Mouse (Mus musculus) thymus, adult 2 months (tissue): ENCODE measurements around the gene Angptl1.

Source experiments
- CTCF ChIP-seq: fragments of 200-500 bp; IDR thresholded peaks from 2 replicates; pipeline ENCODE4 v1.5.1; 2012; ENCODE audit warnings: mild to moderate bottlenecking, control low read depth, low read length, moderate library complexity, borderline replicate concordance; ENCODE audit not compliant: control insufficient read depth, poor library complexity, insufficient read depth; ENCODE audit errors: extremely low read depth
- POLR2A ChIP-seq: fragments of 200-500 bp; IDR thresholded peaks from 2 replicates; pipeline ENCODE4 v1.6.1; 2012; ENCODE audit warnings: mild to moderate bottlenecking, low read length, control low read depth, moderate library complexity; ENCODE audit not compliant: control insufficient read depth, poor library complexity, insufficient read depth; ENCODE audit errors: extremely low read depth

- TF ChIP-seq CTCF (no peak), POLR2A (no peak)
These were observed 25.6 kb upstream of the Angptl1 start for GRCm38 (mm10) chr1:156812716-156813115.
